Mouse (Mus musculus) megakaryocyte-erythroid progenitor cell, adult 5-6 weeks (primary cell): ENCODE results near the gene Smagp. TPM values are rescaled to one million over a fixed set of nuclear protein-coding genes. Genes with fewer than 3 reads are reported as not detected.

Source experiments
- total RNA-seq, 2 experiments: library from RNA; stranded (forward) in 1 of 2; stranded (reverse) in 1 of 2; fragments of 200-1000, 215-1000 nt in 1 of 2; fragments of >200 nt in 1 of 2; fragmentation: Nextera tagmentation in 1 of 2; gene quantifications; 2 replicates each; pipeline ENCODE4 v1.2.3; 2014 to 2017

Gene Smagp
- total RNA-seq, 2 experiments from 2014 or later, result 3.3 to 4.8 TPM

Other genes with a start within 250 kb of the Smagp start
- not detected in 2 replicates for gene Gm5475, start 214.8 kb downstream of the Smagp start, total RNA-seq (2014; fragmentation: Nextera tagmentation)
- gene Gm5475, start 214.8 kb downstream of the Smagp start, total RNA-seq (2017), result not detected in 2 replicates
- 67.0 and 82.9 TPM in 2 replicates for gene Slc11a2, start 211.9 kb downstream of the Smagp start, total RNA-seq (2014; fragmentation: Nextera tagmentation)
- gene Slc11a2, start 211.9 kb downstream of the Smagp start, total RNA-seq (2017), result 29.2 and 32.5 TPM in 2 replicates
- 42.9 and 43.9 TPM in 2 replicates for gene Letmd1, start 167.9 kb downstream of the Smagp start, total RNA-seq (2014; fragmentation: Nextera tagmentation)
- 19.5 and 23.3 TPM in 2 replicates for gene Letmd1, start 167.9 kb downstream of the Smagp start, total RNA-seq (2017)
- gene Csrnp2, start 141.5 kb downstream of the Smagp start, total RNA-seq (2014; fragmentation: Nextera tagmentation), result 1.7 and 1.9 TPM in 2 replicates
- 2.2 and 3.1 TPM in 2 replicates for gene Csrnp2, start 141.5 kb downstream of the Smagp start, total RNA-seq (2017)
- gene Tfcp2, start 84.9 kb downstream of the Smagp start, total RNA-seq (2014; fragmentation: Nextera tagmentation), result 14.0 and 21.7 TPM in 2 replicates
- gene Tfcp2, start 84.9 kb downstream of the Smagp start, total RNA-seq (2017), result 18.5 and 33.1 TPM in 2 replicates
- 0.96 and 1.2 TPM in 2 replicates for gene Pou6f1, start 37.0 kb downstream of the Smagp start, total RNA-seq (2014; fragmentation: Nextera tagmentation)
- gene Pou6f1, start 37.0 kb downstream of the Smagp start, total RNA-seq (2017), result not detected in 2 replicates
- gene Dazap2, start 21.6 kb downstream of the Smagp start, total RNA-seq (2014; fragmentation: Nextera tagmentation), result 208 and 229 TPM in 2 replicates
- gene Dazap2, start 21.6 kb downstream of the Smagp start, total RNA-seq (2017), result 148 and 159 TPM in 2 replicates
- 33.2 and 37.0 TPM in 2 replicates for gene Bin2, start 32.6 kb upstream of the Smagp start, total RNA-seq (2014; fragmentation: Nextera tagmentation)
- gene Bin2, start 32.6 kb upstream of the Smagp start, total RNA-seq (2017), result 57.3 and 57.4 TPM in 2 replicates
- 124 and 168 TPM in 2 replicates for gene Cela1, start 51.0 kb upstream of the Smagp start, total RNA-seq (2014; fragmentation: Nextera tagmentation)
- gene Cela1, start 51.0 kb upstream of the Smagp start, total RNA-seq (2017), result 87.7 and 112 TPM in 2 replicates
- gene Galnt6, start 92.4 kb upstream of the Smagp start, total RNA-seq (2014; fragmentation: Nextera tagmentation), result 22.4 and 22.6 TPM in 2 replicates
- 26.6 and 39.5 TPM in 2 replicates for gene Galnt6, start 92.4 kb upstream of the Smagp start, total RNA-seq (2017)
- gene Slc4a8, start 124.8 kb upstream of the Smagp start, total RNA-seq (2014; fragmentation: Nextera tagmentation), result 0.26 and 3.1 TPM in 2 replicates
- gene Slc4a8, start 124.8 kb upstream of the Smagp start, total RNA-seq (2017), result 0.33 TPM in 1 of 2 replicates, not detected in the other
- not detected in 2 replicates for gene Scn8a, start 232.9 kb upstream of the Smagp start, total RNA-seq (2014; fragmentation: Nextera tagmentation)
- not detected in 2 replicates for gene Scn8a, start 232.9 kb upstream of the Smagp start, total RNA-seq (2017)